Mouse (Mus musculus): Measurements from ENCODE around the gene Gm47959.
"Not testable (repeated sequence)": the region's sequence is repeated elsewhere in the genome, so short reads cannot be mapped to it uniquely, and the experiment has no call there.

Gm47959 gene

GRCm38 (mm10) chr1:83000306-83000705 is at the start of gene Gm47959:
Gene Gm47959, plus strand, starts transcription at chr1:83000548.
- not testable (repeated sequence) for DNase-seq (ENCODE audit: low spot score)

- DNase-seq (ENCODE audit: low spot score): not testable (repeated sequence)
Observed at GRCm38 (mm10) chr1:82955913-82956312, 44.4 kb upstream of the Gm47959 start, which contains the start of gene Gm7544. Gene Gm7544, minus strand, starts transcription at chr1:82956013.

GRCm38 (mm10) chr1:82959870-82960385 is 40.4 kb upstream of the Gm47959 start, which contains the start of gene Gm47955:
Gene Gm47955, plus strand, starts transcription at chr1:82960286.
- DNase-seq (ENCODE audit: low spot score): no peak

GRCm38 (mm10) chr1:82966413-82966812 is 33.9 kb upstream of the Gm47959 start:
- DNase-seq (ENCODE audit: low spot score): no peak

GRCm38 (mm10) chr1:82972046-82972445 is 28.3 kb upstream of the Gm47959 start:
- DNase-seq (ENCODE audit: low spot score): no peak

- DNase-seq (ENCODE audit: low spot score): no peak
Observed at GRCm38 (mm10) chr1:82973244-82973643, 27.1 kb upstream of the Gm47959 start.

GRCm38 (mm10) chr1:82973901-82974300 is 26.4 kb upstream of the Gm47959 start:
- no peak for DNase-seq (ENCODE audit: low spot score)

GRCm38 (mm10) chr1:82974342-82974741 is 26.0 kb upstream of the Gm47959 start:
- no peak for DNase-seq (ENCODE audit: low spot score)

GRCm38 (mm10) chr1:82975750-82976149 is 24.6 kb upstream of the Gm47959 start:
- no peak for DNase-seq (ENCODE audit: low spot score)

- no peak for DNase-seq (ENCODE audit: low spot score)
Observed at GRCm38 (mm10) chr1:82977840-82978239, 22.5 kb upstream of the Gm47959 start.

- DNase-seq (ENCODE audit: low spot score): no peak
Observed at GRCm38 (mm10) chr1:82986738-82987137, 13.6 kb upstream of the Gm47959 start.

GRCm38 (mm10) chr1:82987530-82988198 is 12.7 kb upstream of the Gm47959 start:
- peak; percentile 88 for DNase-seq (ENCODE audit: low spot score)

- no peak for DNase-seq (ENCODE audit: low spot score)
Observed at GRCm38 (mm10) chr1:82991062-82991461, 9.3 kb upstream of the Gm47959 start.

- DNase-seq (ENCODE audit: low spot score): no peak
Observed at GRCm38 (mm10) chr1:82991596-82991995, 8.8 kb upstream of the Gm47959 start.

- no peak for DNase-seq (ENCODE audit: low spot score)
Observed at GRCm38 (mm10) chr1:82992093-82992492, 8.3 kb upstream of the Gm47959 start.

GRCm38 (mm10) chr1:82993947-82994346 is 6.4 kb upstream of the Gm47959 start:
- no peak for DNase-seq (ENCODE audit: low spot score)

- no peak for DNase-seq (ENCODE audit: low spot score)
Observed at GRCm38 (mm10) chr1:83006218-83007179, 6.2 kb downstream of the Gm47959 start.

GRCm38 (mm10) chr1:83007471-83007870 is 7.1 kb downstream of the Gm47959 start:
- no peak for DNase-seq (ENCODE audit: low spot score)

GRCm38 (mm10) chr1:83014477-83014876 is 14.1 kb downstream of the Gm47959 start:
- DNase-seq (ENCODE audit: low spot score): no peak

- no peak for DNase-seq (ENCODE audit: low spot score)
Observed at GRCm38 (mm10) chr1:83015329-83015879, 15.1 kb downstream of the Gm47959 start.

GRCm38 (mm10) chr1:83016556-83016955 is 16.2 kb downstream of the Gm47959 start:
- DNase-seq (ENCODE audit: low spot score): no peak

GRCm38 (mm10) chr1:83031950-83032349 is 31.6 kb downstream of the Gm47959 start:
- no peak for DNase-seq (ENCODE audit: low spot score)

Data from layer of hippocampus, adult 9-10 months (tissue).